Comparison of ENCODE assay signal across 15 mouse cellular contexts in the genomic region with DNA sequence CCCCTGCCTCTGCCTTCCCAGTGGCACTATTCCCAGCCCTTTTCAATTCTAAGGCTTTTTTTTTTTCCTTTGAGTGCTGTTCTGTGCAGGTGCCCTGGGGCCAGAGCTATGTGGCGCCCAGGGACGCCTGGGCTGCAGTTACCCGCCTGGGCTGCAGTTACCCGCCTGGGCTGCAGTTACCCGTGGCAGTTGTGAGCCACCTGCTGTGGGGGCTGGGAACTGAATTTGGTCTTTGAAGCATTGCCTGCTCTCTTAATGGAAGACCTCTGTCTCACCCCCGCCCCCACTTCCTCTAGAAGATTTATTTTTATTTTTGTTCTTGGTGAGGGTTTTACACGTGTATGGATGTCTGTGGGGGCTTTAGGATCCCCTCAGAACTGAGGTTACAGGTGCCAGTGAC. TPM values are rescaled to one million over a fixed set of nuclear protein-coding genes. Genes with fewer than 3 reads are reported as not detected.
DNase-seq lines count a peak whose midpoint lies in the region; ATAC-seq and TF ChIP-seq lines count a peak whose summit lies in the region.
"Had no signal": no experiment of that assay in that cellular context is flagged by ENCODE, and none has a peak within 500 bp of the region (broad histone marks: within the 10 kb centered on the region; RNA-seq: fewer than 3 reads in every experiment).

No protein-coding gene starts in this region.

- no peak for ATAC-seq in liver, embryonic 14.5 days (ENCODE audit: insufficient read depth)
- peak; percentile 45; the same call in 1 of the 2 replicates for ATAC-seq in granulocyte monocyte progenitor cell, adult 5-6 weeks (replicated peaks; ENCODE audit: poor library complexity, severe bottlenecking)
- no peak for ATAC-seq in erythroid progenitor cell, adult 5-6 weeks (replicated peaks; ENCODE audit: low FRiP score, poor library complexity, severe bottlenecking)
- ATAC-seq: forebrain, postnatal 0 days had no signal

- H3K9me3 ChIP-seq in liver, embryonic 14.5 days (ENCODE audit: control insufficient read depth, low read length) = no peaks in the 10 kb centered on the region
- H3K9me3 ChIP-seq: lung, embryonic 15.5 days; neural tube, embryonic 13.5 days had no signal

- TF ChIP-seq CTCF in liver, embryonic 14.5 days (IDR thresholded peaks at IDR 0.05; ENCODE audit: low read depth) = peak; percentile 15; the same call in 1 of the 2 replicates
- peak; percentile 40; the same call in 1 of the 2 replicates for TF ChIP-seq CTCF in spleen, adult 2 months (IDR thresholded peaks at IDR 0.05; ENCODE audit: extremely low read depth, insufficient read depth, insufficient read length, insufficient replicate concordance)

- H3K27ac ChIP-seq in liver, embryonic 14.5 days = no peak overlapping the region
- no peak overlapping the region for H3K27ac ChIP-seq in spleen, adult 2 months (ENCODE audit: insufficient read depth, low read length)
- H3K27ac ChIP-seq: lung, embryonic 15.5 days; midbrain, embryonic 12.5 days; neural tube, embryonic 13.5 days had no signal

- H3K27me3 ChIP-seq in liver, embryonic 14.5 days (ENCODE audit: control insufficient read depth, insufficient read depth, low read length) = no peaks in the 10 kb centered on the region
- H3K27me3 ChIP-seq in spleen, adult 2 months (ENCODE audit: control insufficient read depth, insufficient read depth, low read length) = no peaks in the 10 kb centered on the region
- H3K27me3 ChIP-seq: lung, embryonic 15.5 days; midbrain, embryonic 12.5 days; neural tube, embryonic 13.5 days had no signal

- H3K4me3 ChIP-seq in liver, embryonic 14.5 days (ENCODE audit: insufficient read depth in 1 of 2, low read depth in 2 of 2, low read length in 2 of 2) = no peak overlapping the region
- no peak overlapping the region for H3K4me3 ChIP-seq in spleen, adult 2 months (ENCODE audit: extremely low read depth, insufficient read depth, insufficient read length)
- H3K4me3 ChIP-seq: lung, embryonic 15.5 days; midbrain, embryonic 12.5 days; neural tube, embryonic 13.5 days had no signal

- no peak overlapping the region for H3K4me2 ChIP-seq in liver, embryonic 14.5 days (ENCODE audit: low read depth)
- H3K4me2 ChIP-seq: lung, embryonic 15.5 days; midbrain, embryonic 12.5 days; neural tube, embryonic 13.5 days had no signal

- no peak for TF ChIP-seq POLR2A in spleen, adult 2 months (IDR thresholded peaks at IDR 0.05; ENCODE audit: low read depth, low read length)

- H3K36me3 ChIP-seq in liver, embryonic 14.5 days (replicated peaks; ENCODE audit: control insufficient read depth, insufficient read depth, low read depth) = peaks cover 15% of the 10 kb centered on the region
- peaks cover 24% of the 10 kb centered on the region for H3K36me3 ChIP-seq in spleen, adult 2 months (ENCODE audit: control insufficient read depth, insufficient read depth, low read length)

- no peak for DNase-seq in liver, embryonic 14.5 days (ENCODE audit: low read depth in 3 of 3, low spot score in 3 of 3)
- DNase-seq in liver = no peak
- peak in 1 of 2 experiments; percentile 67 for DNase-seq in spleen, adult 2 months (ENCODE audit: low read depth in 1 of 2, low spot score in 2 of 2)
- peak; percentile 77 for DNase-seq in thymus, postnatal 4 days
- DNase-seq in kidney, adult 9 months = no peak
- no peak for DNase-seq in neural tube, embryonic 10.5 days (ENCODE audit: extremely low spot score, low spot score)
- DNase-seq: forebrain, postnatal 0 days; heart, adult 11 months; heart, postnatal 36 days; left cerebral cortex, postnatal 4 days had no signal

- TF ChIP-seq EP300 in liver, embryonic 14.5 days (IDR thresholded peaks at IDR 0.05; ENCODE audit: low read depth) = no peak

- H3K4me1 ChIP-seq in liver, embryonic 14.5 days (replicated peaks; ENCODE audit: control insufficient read depth in 2 of 2, insufficient read depth in 2 of 2, low read length in 1 of 2) = 0 out of 4 replicates have a peak, but pooled peaks cover 0 to 4% of the 10 kb centered on the region in 2 experiments
- peaks cover 13% of the 10 kb centered on the region; the same call in 1 of the 2 replicates for H3K4me1 ChIP-seq in spleen, adult 2 months (ENCODE audit: control insufficient read depth, insufficient read depth, insufficient read length)
- H3K4me1 ChIP-seq: midbrain, embryonic 12.5 days had no signal

- H3K9ac ChIP-seq in liver, embryonic 14.5 days (replicated peaks) = no peak overlapping the region
- H3K9ac ChIP-seq: forebrain, postnatal 0 days; lung, embryonic 15.5 days; midbrain, embryonic 12.5 days; neural tube, embryonic 13.5 days had no signal

- 58% methylated on average over 7 of the region's 7 CpGs for WGBS in liver, embryonic 14.5 days (ENCODE audit: insufficient replicate concordance)
- 17% methylated on average over 7 of the region's 7 CpGs for whole genome bisulfite sequencing in spleen, adult 2 months

RNA-seq across cellular contexts. Expression of a gene that starts 7.9 kb away (rescaled TPM):
- 2.6 and 3.5 TPM in 2 replicates for polyA plus RNA-seq in liver, embryonic 14.5 days (2012; rRNA removed)
- polyA plus RNA-seq in liver, embryonic 14.5 days (2014; fragmentation: Nextera tagmentation; extraction: Ambion mirVana) = 6.6 and 6.8 TPM in 2 replicates
- 21.4 and 29.5 TPM in 2 replicates for total RNA-seq in granulocyte monocyte progenitor cell, adult 5-6 weeks (2014; fragmentation: Nextera tagmentation)
- 46.3 and 49.3 TPM in 2 replicates for total RNA-seq in granulocyte monocyte progenitor cell, adult 5-6 weeks (2017)
- 6.5 and 8.0 TPM in 2 replicates for polyA plus RNA-seq in spleen, adult 2 months (2012; rRNA removed)
- 7.2 and 8.8 TPM in 2 replicates for total RNA-seq in erythroid progenitor cell, adult 5-6 weeks (2015; ENCODE audit: low replicate concordance)
- total RNA-seq in erythroid progenitor cell, adult 5-6 weeks (2017; ENCODE audit: low replicate concordance) = 11.2 and 13.4 TPM in 2 replicates

RNA-seq across cellular contexts. Expression of a gene that starts 36.7 kb away (rescaled TPM):
- polyA plus RNA-seq in liver, embryonic 14.5 days (2012; rRNA removed) = 9.3 and 11.4 TPM in 2 replicates
- polyA plus RNA-seq in liver, embryonic 14.5 days (2014; fragmentation: Nextera tagmentation; extraction: Ambion mirVana) = 14.0 and 16.1 TPM in 2 replicates
- 46.2 and 54.2 TPM in 2 replicates for total RNA-seq in granulocyte monocyte progenitor cell, adult 5-6 weeks (2014; fragmentation: Nextera tagmentation)
- total RNA-seq in granulocyte monocyte progenitor cell, adult 5-6 weeks (2017) = 8.8 and 16.5 TPM in 2 replicates
- polyA plus RNA-seq in spleen, adult 2 months (2012; rRNA removed) = 14.1 and 19.8 TPM in 2 replicates
- 6.3 and 10.5 TPM in 2 replicates for total RNA-seq in erythroid progenitor cell, adult 5-6 weeks (2015; ENCODE audit: low replicate concordance)
- total RNA-seq in erythroid progenitor cell, adult 5-6 weeks (2017; ENCODE audit: low replicate concordance) = 11.6 and 28.2 TPM in 2 replicates

RNA-seq across cellular contexts. Expression of a gene that starts 36.8 kb away (rescaled TPM):
- polyA plus RNA-seq in liver, embryonic 14.5 days (2012; rRNA removed) = 15.0 and 25.7 TPM in 2 replicates
- polyA plus RNA-seq in liver, embryonic 14.5 days (2014; fragmentation: Nextera tagmentation; extraction: Ambion mirVana) = 33.6 and 34.8 TPM in 2 replicates
- 61.4 and 71.7 TPM in 2 replicates for total RNA-seq in granulocyte monocyte progenitor cell, adult 5-6 weeks (2014; fragmentation: Nextera tagmentation)
- total RNA-seq in granulocyte monocyte progenitor cell, adult 5-6 weeks (2017) = 136 and 140 TPM in 2 replicates
- polyA plus RNA-seq in spleen, adult 2 months (2012; rRNA removed) = 8.5 and 16.8 TPM in 2 replicates
- total RNA-seq in erythroid progenitor cell, adult 5-6 weeks (2015; ENCODE audit: low replicate concordance) = 43.6 and 62.5 TPM in 2 replicates
- total RNA-seq in erythroid progenitor cell, adult 5-6 weeks (2017; ENCODE audit: low replicate concordance) = 53.7 and 109 TPM in 2 replicates
